Mouse (Mus musculus) MEL (cell line): ENCODE results near the gene Otud7b. TPM values are rescaled to one million over a fixed set of nuclear protein-coding genes. Genes with fewer than 3 reads are reported as not detected.

Experiments
- DNase-seq: peaks from one replicate; pipeline ENCODE4 v3.0.0; 2011; ENCODE audit warnings: low read depth, low spot score
- H3K27ac ChIP-seq: 2 replicates; pipeline ENCODE4 v1.5.1; 2012; ENCODE audit warnings: low read depth, mild to moderate bottlenecking, control low read depth, low read length, moderate library complexity; ENCODE audit not compliant: control insufficient read depth
- H3K27me3 ChIP-seq, 2 experiments: fragments of 150-350 bp in 1 of 2; sonication (generic) in 1 of 2; 2 replicates each; pipeline ENCODE4 v1.6.1; 2012; ENCODE audit warnings: low read length in 2 of 2, mild to moderate bottlenecking in 2 of 2, improper control_type of control experiment in 1 of 2, moderate library complexity in 1 of 2; ENCODE audit not compliant: insufficient read depth in 2 of 2, control insufficient read depth in 1 of 2
- H3K36me3 ChIP-seq, 2 experiments: 2 replicates each; pipeline ENCODE4 v1.6.1; 2012 to 2014; ENCODE audit warnings: low read length in 2 of 2, improper control_type of control experiment in 1 of 2, inconsistent platforms in 1 of 2, mild to moderate bottlenecking in 1 of 2; ENCODE audit not compliant: insufficient read depth in 2 of 2, control insufficient read depth in 1 of 2
- H3K4me1 ChIP-seq, 2 experiments: fragments of 150-350 bp in 1 of 2; sonication (generic) in 1 of 2; 2 replicates each; pipeline ENCODE4 v1.6.1; 2012; ENCODE audit warnings: low read length in 2 of 2, improper control_type of control experiment in 1 of 2, mild to moderate bottlenecking in 1 of 2; ENCODE audit not compliant: insufficient read depth in 2 of 2, control insufficient read depth in 1 of 2
- H3K4me3 ChIP-seq, 2 experiments: fragments of 150-350 bp in 1 of 2; sonication (generic) in 1 of 2; 2 replicates each; pipeline ENCODE4 v1.5.1; 2012; ENCODE audit warnings: low read depth in 2 of 2, low read length in 2 of 2, mild to moderate bottlenecking in 2 of 2, moderate library complexity in 2 of 2, control low read depth in 1 of 2, improper control_type of control experiment in 1 of 2; ENCODE audit not compliant: control insufficient read depth in 1 of 2, insufficient read depth in 1 of 2
- H3K79me2 ChIP-seq: 2 replicates; pipeline ENCODE4 v1.6.1; 2012; ENCODE audit warnings: mild to moderate bottlenecking, low read length, moderate library complexity; ENCODE audit not compliant: control insufficient read depth, poor library complexity, insufficient read depth
- H3K9ac ChIP-seq: 2 replicates; pipeline ENCODE4 v1.6.1; 2012; ENCODE audit warnings: low read depth, mild to moderate bottlenecking, control low read depth, low read length, moderate library complexity; ENCODE audit not compliant: control insufficient read depth, poor library complexity, severe bottlenecking
- H3K9me3 ChIP-seq: fragments of 150-350 bp; sonication (generic); replicated peaks from 2 replicates; pipeline ENCODE4 v1.6.1; 2012; ENCODE audit warnings: mild to moderate bottlenecking, low read length, improper control_type of control experiment, moderate library complexity; ENCODE audit not compliant: insufficient read depth
- BHLHE40 ChIP-seq: IDR thresholded peaks from 2 replicates; pipeline ENCODE4 v1.6.1; 2012; ENCODE audit warnings: low read depth, mild to moderate bottlenecking, inconsistent platforms, low read length, improper control_type of control experiment, borderline replicate concordance
- CTCF ChIP-seq, 3 experiments: IDR thresholded peaks in 2 of 3; conservative IDR thresholded peaks in 1 of 3; 2 replicates each; pipeline ENCODE4 v1.5.1; 2011 to 2012; ENCODE audit warnings: low read length in 3 of 3, low read depth in 2 of 3, mild to moderate bottlenecking in 2 of 3, improper control_type of control experiment in 1 of 3, inconsistent platforms in 1 of 3, mixed read lengths in 1 of 3, moderate library complexity in 1 of 3; ENCODE audit not compliant: control insufficient read depth in 1 of 3, insufficient read depth in 1 of 3, poor library complexity in 1 of 3, severe bottlenecking in 1 of 3
- E2F4 ChIP-seq: IDR thresholded peaks from 2 replicates; pipeline ENCODE4 v1.6.1; 2011; ENCODE audit warnings: low read depth, low read length, improper control_type of control experiment, borderline replicate concordance
- ETS1 ChIP-seq: IDR thresholded peaks from 2 replicates; pipeline ENCODE4 v1.6.1; 2012; ENCODE audit warnings: low read depth, mild to moderate bottlenecking, inconsistent platforms, low read length, improper control_type of control experiment, moderate library complexity
- GATA1 ChIP-seq: IDR thresholded peaks from 2 replicates; pipeline ENCODE4 v1.6.1; 2011; ENCODE audit warnings: low read depth, low read length, improper control_type of control experiment
- HCFC1 ChIP-seq: IDR thresholded peaks from 2 replicates; pipeline ENCODE4 v1.6.1; 2012; ENCODE audit warnings: low read depth, mild to moderate bottlenecking, inconsistent platforms, low read length, improper control_type of control experiment, moderate library complexity
- MAZ ChIP-seq: IDR thresholded peaks from 2 replicates; pipeline ENCODE4 v1.6.1; 2012; ENCODE audit warnings: low read depth, mild to moderate bottlenecking, inconsistent platforms, low read length, improper control_type of control experiment
- MYB ChIP-seq: IDR thresholded peaks from 2 replicates; pipeline ENCODE4 v1.6.1; 2011; ENCODE audit warnings: mild to moderate bottlenecking, low read depth, low read length, improper control_type of control experiment
- MYC ChIP-seq: IDR thresholded peaks from 2 replicates; pipeline ENCODE4 v1.6.1; 2011; ENCODE audit warnings: low read depth, mild to moderate bottlenecking, low read length, improper control_type of control experiment, moderate library complexity
- NELFE ChIP-seq: IDR thresholded peaks from 2 replicates; pipeline ENCODE4 v1.6.1; 2011; ENCODE audit warnings: low read depth, low read length, improper control_type of control experiment
- NRF1 ChIP-seq: IDR thresholded peaks from 2 replicates; pipeline ENCODE4 v1.6.1; 2014; ENCODE audit warnings: low read depth, mild to moderate bottlenecking, inconsistent platforms, low read length, improper control_type of control experiment, moderate library complexity; ENCODE audit not compliant: poor library complexity, insufficient read depth, severe bottlenecking
- SIN3A ChIP-seq: IDR thresholded peaks from 2 replicates; pipeline ENCODE4 v1.6.1; 2012; ENCODE audit warnings: low read length, improper control_type of control experiment, inconsistent platforms
- TBP ChIP-seq: IDR thresholded peaks from 2 replicates; pipeline ENCODE4 v1.8.0; 2011; ENCODE audit warnings: low read depth, low read length, improper control_type of control experiment
- TCF12 ChIP-seq: IDR thresholded peaks from 2 replicates; pipeline ENCODE4 v1.6.1; 2014; ENCODE audit warnings: low read depth, mild to moderate bottlenecking, inconsistent platforms, low read length, improper control_type of control experiment, moderate library complexity
- UBTF ChIP-seq: IDR thresholded peaks from 2 replicates; pipeline ENCODE4 v1.6.1; 2012; ENCODE audit warnings: low read depth, mild to moderate bottlenecking, inconsistent platforms, low read length, improper control_type of control experiment, moderate library complexity, borderline replicate concordance; ENCODE audit not compliant: insufficient read depth
- USF1 ChIP-seq: IDR thresholded peaks from 2 replicates; pipeline ENCODE4 v1.6.1; 2014; ENCODE audit warnings: low read depth, mild to moderate bottlenecking, inconsistent platforms, low read length, improper control_type of control experiment, moderate library complexity
- ZKSCAN1 ChIP-seq: IDR thresholded peaks from 2 replicates; pipeline ENCODE4 v1.6.1; 2012; ENCODE audit warnings: low read depth, mild to moderate bottlenecking, inconsistent platforms, low read length, improper control_type of control experiment, moderate library complexity
- polyA plus RNA-seq, 2 experiments: library from polyadenylated mRNA; stranded (reverse) in 1 of 2; unstranded in 1 of 2; fragments of >175 nt in 1 of 2; fragments of >200 nt in 1 of 2; gene quantifications; 2 replicates each; pipeline versions ENCODE4 v1.2.1 to v1.2.4; 2012; ENCODE audit warnings: low replicate concordance in 2 of 2, low read depth in 1 of 2; ENCODE audit not compliant: insufficient read length in 2 of 2, insufficient read depth in 1 of 2, missing spikeins in 1 of 2
- total RNA-seq: library from RNA; depleted of rRNA; stranded (reverse); fragments of 300-350 nt; gene quantifications from 2 replicates; pipeline ENCODE4 v1.2.3, GENCODE M21; 2012

Otud7b gene
- total and polyA plus RNA-seq, 3 experiments, result 17.9 to 25.8 (median 24.4) TPM

- H3K4me1 ChIP-seq, result peaks cover 9 to 11% of the 10 kb centered on the region in 2 experiments
- DNase-seq, result no peak
- TF ChIP-seq HCFC1 (no peak), BHLHE40 (no peak)
- TF ChIP-seq, all 39 proteins: peak for 0
- Histone ChIP-seq H3K36me3 (peaks cover 0 to 11% of the 10 kb centered on the region in 2 experiments; a peak in 2 of 4 replicates), H3K27ac (no peak overlapping the region), H3K9me3 (no peaks in the 10 kb centered on the region), H3K27me3 (no peaks in the 10 kb centered on the region), H3K79me2 (no peaks in the 10 kb centered on the region), H3K9ac (no peak overlapping the region), H3K4me3 (no peak overlapping the region)
These were observed 26.3 kb upstream of the Otud7b start for GRCm38 (mm10) chr3:96078066-96078465.

- Histone ChIP-seq H3K4me3 (no peak overlapping the region), H3K4me1 (peaks cover 14 to 15% of the 10 kb centered on the region in 2 experiments), H3K79me2 (no peaks in the 10 kb centered on the region), H3K9ac (no peak overlapping the region), H3K27me3 (no peaks in the 10 kb centered on the region), H3K9me3 (no peaks in the 10 kb centered on the region), H3K27ac (no peak overlapping the region), H3K36me3 (peaks cover 0 to 14% of the 10 kb centered on the region in 2 experiments; a peak in 2 of 4 replicates)
- TF ChIP-seq MAZ (no peak), SIN3A (no peak), NRF1 (no peak), MYB (no peak), MYC (no peak), HCFC1 (no peak), ETS1 (no peak), ZKSCAN1 (no peak), NELFE (no peak), CTCF (IDR thresholded peaks at IDR 0.05 in 2 of 3, conservative IDR thresholded peaks at IDR 0.05 in 1 of 3; ENCODE audit: control insufficient read depth in 1 of 3, insufficient read depth in 1 of 3, low read depth in 2 of 3, low read length in 3 of 3, poor library complexity in 1 of 3, severe bottlenecking in 1 of 3) (no peak), TCF12 (no peak), UBTF (no peak), USF1 (no peak), E2F4 (no peak), GATA1 (no peak), TBP (no peak)
- DNase-seq, result no peak
These were observed 25.6 kb upstream of the Otud7b start for GRCm38 (mm10) chr3:96078711-96079110.
